Mouse (Mus musculus) liver, embryonic 14.5 days (tissue): ENCODE results near the gene Scrt2.

Source experiments
- CTCF ChIP-seq: IDR thresholded peaks from 2 replicates; pipeline ENCODE4 v1.5.1; 2016; ENCODE audit warnings: antibody characterized with exemption, low read depth, control low read depth
- EP300 ChIP-seq: IDR thresholded peaks from 2 replicates; pipeline ENCODE4 v1.6.1; 2016; ENCODE audit warnings: antibody characterized with exemption, low read depth

DNA sequence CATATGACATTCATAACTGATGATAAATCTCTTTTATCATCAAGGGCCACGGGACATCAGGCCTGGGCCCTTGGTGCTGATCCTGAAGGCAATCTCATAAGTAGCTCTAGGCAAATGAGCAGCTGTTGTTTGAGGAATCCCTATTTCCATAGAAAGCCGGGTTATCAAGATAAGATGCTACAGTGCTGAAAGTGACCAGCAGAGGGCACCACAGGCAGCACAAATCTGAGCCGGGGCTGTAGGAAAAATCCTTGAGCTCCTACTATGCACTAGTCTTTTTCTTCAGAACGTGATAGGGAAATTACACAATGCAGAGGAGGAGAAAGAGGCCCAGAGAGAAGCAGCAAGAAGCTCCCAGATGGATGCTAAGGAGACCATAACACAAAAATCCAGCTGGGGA lies 7.7 kb downstream of the Scrt2 start:
- TF ChIP-seq CTCF (peak; percentile 80), EP300 (no peak)
